Mouse (Mus musculus) limb, embryonic 12.5 days (tissue): ENCODE results near the gene Nrm. TPM values are rescaled to one million over a fixed set of nuclear protein-coding genes. Genes with fewer than 3 reads are reported as not detected.

ENCODE experiments used
- ATAC-seq: fragments of 200-750 bp; cut with Nextera tagmentation; 2 replicates; pipeline ENCODE4 v1.8.0; 2017; ENCODE audit warnings: low read depth, moderate TSS enrichment; ENCODE audit not compliant: insufficient number of reproducible peaks, insufficient read depth, low FRiP score, low TSS enrichment
- H3K27ac ChIP-seq: fragments of 300-500 bp; sonication (generic); 2 replicates; pipeline ENCODE4 v1.5.1; 2016; ENCODE audit warnings: mild to moderate bottlenecking, moderate library complexity
- H3K27me3 ChIP-seq: fragments of 300-500 bp; sonication (generic); 2 replicates; pipeline ENCODE4 v1.6.1; 2016; ENCODE audit warnings: mild to moderate bottlenecking, moderate library complexity
- H3K36me3 ChIP-seq: fragments of 300-500 bp; sonication (generic); 2 replicates; pipeline ENCODE4 v1.6.1; 2016; ENCODE audit warnings: mild to moderate bottlenecking, moderate library complexity
- H3K4me1 ChIP-seq: fragments of 300-500 bp; sonication (generic); replicated peaks from 2 replicates; pipeline ENCODE4 v1.6.1; 2016
- H3K4me2 ChIP-seq: fragments of 300-500 bp; sonication (generic); 2 replicates; pipeline ENCODE4 v1.6.1; 2016; ENCODE audit warnings: mild to moderate bottlenecking, moderate library complexity
- H3K4me3 ChIP-seq: fragments of 300-500 bp; sonication (generic); replicated peaks from 2 replicates; pipeline ENCODE4 v1.5.1; 2016; ENCODE audit warnings: mild to moderate bottlenecking
- H3K9ac ChIP-seq: fragments of 300-500 bp; sonication (generic); replicated peaks from 2 replicates; pipeline ENCODE4 v1.6.1; 2016; ENCODE audit warnings: mild to moderate bottlenecking, moderate library complexity
- H3K9me3 ChIP-seq: fragments of 300-500 bp; sonication (generic); 2 replicates; pipeline ENCODE4 v1.6.1; 2016; ENCODE audit warnings: mild to moderate bottlenecking, moderate library complexity
- WGBS: fragments of 180-500 bp; shearing (Covaris S2); methylation state at CpG from one replicate; pipeline ENCODE4 v1.1.7; 2016; 5-methylcytosine and 5-hydroxymethylcytosine counted together
- microRNA-seq: library from miRNA; unstranded; fragments of <30 nt; microRNA quantifications from one replicate; pipeline ENCODE4, GENCODE M21; 2017
- polyA plus RNA-seq: library from polyadenylated mRNA; unstranded; fragments of >200 nt; fragmentation: Nextera tagmentation; extraction: Ambion mirVana; gene quantifications from 2 replicates; pipeline ENCODE4 v1.2.1, GENCODE M21; 2016

The Nrm gene
- polyA plus RNA-seq, 1 experiment from 2014 or later, result 52.5 TPM

GRCm38 (mm10) chr17:35907609-35908008 lies 46.5 kb downstream of the Nrm start:
- H3K9me3 ChIP-seq, result no peaks in the 10 kb centered on the region
- no peak for ATAC-seq
- no peak overlapping the region for H3K27ac ChIP-seq
- H3K4me2 ChIP-seq, result no peak overlapping the region
- WGBS, result 83% methylated on average over 2 of the region's 2 CpGs
- H3K4me1 ChIP-seq, result peaks cover 16% of the 10 kb centered on the region
- H3K27me3 ChIP-seq, result no peaks in the 10 kb centered on the region
- no peak overlapping the region for H3K4me3 ChIP-seq
- peaks cover 77% of the 10 kb centered on the region for H3K36me3 ChIP-seq
- H3K9ac ChIP-seq, result no peak overlapping the region

DNA sequence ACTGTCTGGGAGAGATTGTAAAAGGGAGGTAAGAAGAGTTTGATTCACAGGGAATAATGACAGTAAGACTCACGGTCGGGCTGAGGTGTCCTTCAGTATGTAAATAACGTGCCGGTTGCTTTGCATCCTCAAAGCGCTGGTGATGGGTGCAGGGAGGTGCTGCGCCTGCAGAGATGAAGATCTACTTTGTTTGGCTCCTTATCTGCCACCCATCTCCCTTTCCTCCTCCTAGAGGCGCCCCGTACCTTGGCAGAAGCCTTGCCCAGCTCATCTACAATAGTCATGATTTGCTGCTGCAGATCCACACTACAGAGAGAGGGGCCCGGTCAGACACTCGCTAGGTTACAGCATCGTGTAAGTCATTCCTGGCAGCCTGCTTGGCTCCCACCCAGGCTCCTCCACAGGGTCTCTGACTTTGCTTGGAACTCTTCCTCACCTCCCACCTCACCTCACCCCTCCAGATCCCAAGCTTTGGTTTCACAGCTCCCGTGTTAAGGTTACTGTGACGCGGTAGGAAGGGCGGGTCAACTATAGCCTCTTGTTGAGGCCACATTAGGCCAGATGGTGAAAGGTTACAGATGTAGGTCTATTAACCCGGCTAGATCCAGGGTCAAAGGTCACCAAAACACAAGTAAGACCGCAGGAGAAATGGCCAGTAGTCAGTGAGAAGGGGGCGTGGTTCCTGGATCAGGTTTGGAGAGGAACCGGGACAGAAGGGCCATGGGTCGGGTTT lies 48.2 kb downstream of the Nrm start:
- H3K4me2 ChIP-seq, result peak overlapping the region; percentile 91
- H3K27ac ChIP-seq, result peak overlapping the region; percentile 57
- H3K9ac ChIP-seq, result peak overlapping the region; percentile 81
- 22% methylated on average over 20 of the region's 20 CpGs for WGBS
- peak; percentile 28 for ATAC-seq
- H3K4me1 ChIP-seq, result peaks cover 16% of the 10 kb centered on the region
- no peaks in the 10 kb centered on the region for H3K9me3 ChIP-seq
- H3K4me3 ChIP-seq, result peak overlapping the region; percentile 74
- H3K27me3 ChIP-seq, result no peaks in the 10 kb centered on the region
- peaks cover 78% of the 10 kb centered on the region for H3K36me3 ChIP-seq

- H3K27me3 ChIP-seq, result no peaks in the 10 kb centered on the region
- WGBS, result 4% methylated on average over 25 of the region's 25 CpGs
- H3K4me3 ChIP-seq, result peak within 1 kb of the TSS; percentile 74
- H3K27ac ChIP-seq, result peak within 1 kb of the TSS; percentile 57
- no peaks in the 10 kb centered on the region for H3K9me3 ChIP-seq
- H3K36me3 ChIP-seq, result peaks cover 76% of the 10 kb centered on the region
- peak within 1 kb of the TSS; percentile 81 for H3K9ac ChIP-seq
- H3K4me2 ChIP-seq, result peak within 1 kb of the TSS; percentile 91
- peak; percentile 86 for ATAC-seq
- H3K4me1 ChIP-seq, result peaks cover 16% of the 10 kb centered on the region
Observed at GRCm38 (mm10) chr17:35909919-35910369, 48.8 kb downstream of the Nrm start, which contains the start of gene Atat1. Gene Atat1, minus strand, starts transcription at chr17:35910075.

GRCm38 (mm10) chr17:35914975-35915374 lies 53.9 kb downstream of the Nrm start:
- peak overlapping the region; percentile 70; the same call in 1 of the 2 replicates for H3K4me3 ChIP-seq
- no peak for ATAC-seq
- H3K27ac ChIP-seq, result no peak overlapping the region
- no peaks in the 10 kb centered on the region for H3K9me3 ChIP-seq
- H3K9ac ChIP-seq, result no peak overlapping the region
- WGBS, result 81% methylated on average over 6 of the region's 6 CpGs
- H3K36me3 ChIP-seq, result peaks cover 39% of the 10 kb centered on the region
- H3K4me1 ChIP-seq, result peaks cover 14% of the 10 kb centered on the region
- H3K27me3 ChIP-seq, result no peaks in the 10 kb centered on the region
- peak overlapping the region; percentile 62 for H3K4me2 ChIP-seq

Small RNAs within 50 kb of the gene (microRNA-seq; reads per million reads assigned to microRNA genes)
- gene Gm28033, result not detected

Other genes starting within 250 kb of the Nrm start
- not detected in 2 replicates for gene Gm9573, start 234.7 kb upstream of the Nrm start, polyA plus RNA-seq
- gene Mucl3, start 217.6 kb upstream of the Nrm start, polyA plus RNA-seq, result 0.08 and 0.10 TPM in 2 replicates
- 20.0 and 23.4 TPM in 2 replicates for gene Vars2, start 193.7 kb upstream of the Nrm start, polyA plus RNA-seq
- gene Gtf2h4, start 187.6 kb upstream of the Nrm start, polyA plus RNA-seq, result 53.6 and 58.2 TPM in 2 replicates
- 38.4 and 40.6 TPM in 2 replicates for gene Ddr1, start 156.7 kb upstream of the Nrm start, polyA plus RNA-seq
- 8.7 and 9.9 TPM in 2 replicates for gene Ier3, start 39.6 kb upstream of the Nrm start, polyA plus RNA-seq
- gene Flot1, start 38.1 kb upstream of the Nrm start, polyA plus RNA-seq, result 45.8 and 45.9 TPM in 2 replicates
- gene Tubb5, start 23.0 kb upstream of the Nrm start, polyA plus RNA-seq, result 1,183 and 1,215 TPM in 2 replicates
- 16.9 and 19.4 TPM in 2 replicates for gene Mdc1, start 19.8 kb upstream of the Nrm start, polyA plus RNA-seq
- 21.3 and 24.0 TPM in 2 replicates for gene Ppp1r18, start 4.3 kb downstream of the Nrm start, polyA plus RNA-seq
- 56.9 and 64.3 TPM in 2 replicates for gene Dhx16, start 18.5 kb downstream of the Nrm start, polyA plus RNA-seq
- gene 2310061I04Rik, start 36.1 kb downstream of the Nrm start, polyA plus RNA-seq, result 18.6 and 24.8 TPM in 2 replicates
- gene Atat1, start 48.8 kb downstream of the Nrm start, polyA plus RNA-seq, result 139 and 143 TPM in 2 replicates
- 61.2 and 66.8 TPM in 2 replicates for gene Mrps18b, start 55.1 kb downstream of the Nrm start, polyA plus RNA-seq
- 50.4 and 50.7 TPM in 2 replicates for gene Ppp1r10, start 55.1 kb downstream of the Nrm start, polyA plus RNA-seq
- 102 and 107 TPM in 2 replicates for gene Abcf1, start 108.4 kb downstream of the Nrm start, polyA plus RNA-seq
- gene Gnl1, start 118.5 kb downstream of the Nrm start, polyA plus RNA-seq, result 59.2 and 59.7 TPM in 2 replicates
- 39.0 and 46.2 TPM in 2 replicates for gene Prr3, start 118.9 kb downstream of the Nrm start, polyA plus RNA-seq
- gene H2-T24, start 159.2 kb downstream of the Nrm start, polyA plus RNA-seq, result 3.0 and 3.2 TPM in 2 replicates
- gene H2-T23, start 171.5 kb downstream of the Nrm start, polyA plus RNA-seq, result 4.2 and 6.4 TPM in 2 replicates
- gene H2-T22, start 181.4 kb downstream of the Nrm start, polyA plus RNA-seq, result 14.0 and 15.4 TPM in 2 replicates
- gene Gm6034, start 181.6 kb downstream of the Nrm start, polyA plus RNA-seq, result not detected in 2 replicates
- not detected in 2 replicates for gene Gm11127, start 197.1 kb downstream of the Nrm start, polyA plus RNA-seq